In genomic region chr14:62798608-62799101, GRCm38 (mm10) we compare ENCODE assay signal across 9 mouse cellular contexts. TPM values are rescaled to one million over a fixed set of nuclear protein-coding genes. Genes with fewer than 3 reads are reported as not detected.
DNase-seq lines count a peak whose midpoint lies in the region; ATAC-seq and TF ChIP-seq lines count a peak whose summit lies in the region.
"Had no signal": no experiment of that assay in that cellular context is flagged by ENCODE, and none has a peak within 500 bp of the region (broad histone marks: within the 10 kb centered on the region; RNA-seq: fewer than 3 reads in every experiment).

No protein-coding gene starts in this region.

- no peak for TF ChIP-seq CTCF in heart, adult 2 months (IDR thresholded peaks at IDR 0.05)
- TF ChIP-seq CTCF in E14TG2a.4 (conservative IDR thresholded peaks at IDR 0.05; ENCODE audit: low read length), result no peak
- TF ChIP-seq CTCF in lung, postnatal 0 days (IDR thresholded peaks at IDR 0.05), result peak; percentile 9; the same call in 1 of the 2 replicates
- no peak for TF ChIP-seq CTCF in gastrocnemius, adult 2 months (IDR thresholded peaks at IDR 0.05)

- WGBS in heart, embryonic 14.5 days, result 6% methylated on average over 4 of the region's 4 CpGs
- WGBS in heart, adult 2 months, result 21% methylated on average over 4 of the region's 4 CpGs
- WGBS in lung, postnatal 0 days, result 8% methylated on average over 4 of the region's 4 CpGs

- H3K9ac ChIP-seq in heart, embryonic 14.5 days (ENCODE audit: low read length), result no peak overlapping the region
- no peak overlapping the region for H3K9ac ChIP-seq in heart, adult 2 months (ENCODE audit: low read depth, low read length)
- H3K9ac ChIP-seq in lung, postnatal 0 days (replicated peaks; ENCODE audit: low read depth), result no peak overlapping the region
- H3K9ac ChIP-seq: liver, embryonic 15.5 days had no signal

- no peaks in the 10 kb centered on the region for H3K36me3 ChIP-seq in heart, embryonic 14.5 days (ENCODE audit: control insufficient read depth, insufficient read depth, low read length)
- H3K36me3 ChIP-seq in heart, adult 2 months (ENCODE audit: control insufficient read depth, insufficient read depth, low read length), result no peaks in the 10 kb centered on the region; the same call in 1 of the 2 replicates
- H3K36me3 ChIP-seq in E14TG2a.4 (ENCODE audit: insufficient read depth, low read length), result no peaks in the 10 kb centered on the region
- H3K36me3 ChIP-seq in lung, postnatal 0 days (ENCODE audit: insufficient read depth, low read length), result no peaks in the 10 kb centered on the region
- H3K36me3 ChIP-seq: liver, embryonic 15.5 days had no signal

- no peaks in the 10 kb centered on the region for H3K27me3 ChIP-seq in heart, embryonic 14.5 days (ENCODE audit: control insufficient read depth, insufficient read depth, low read length)
- no peaks in the 10 kb centered on the region for H3K27me3 ChIP-seq in heart, adult 2 months (ENCODE audit: control insufficient read depth, insufficient read depth, low read length)
- H3K27me3 ChIP-seq in E14TG2a.4 (ENCODE audit: insufficient read depth, low read length), result no peaks in the 10 kb centered on the region
- no peaks in the 10 kb centered on the region for H3K27me3 ChIP-seq in lung, postnatal 0 days (replicated peaks; ENCODE audit: insufficient read depth, low read length)

- no peak for TF ChIP-seq POLR2A in heart, adult 2 months (IDR thresholded peaks at IDR 0.05; ENCODE audit: insufficient read depth, low read depth, low read length)

- H3K9me3 ChIP-seq in heart, embryonic 14.5 days (ENCODE audit: control insufficient read depth, low read length), result no peaks in the 10 kb centered on the region
- no peaks in the 10 kb centered on the region for H3K9me3 ChIP-seq in E14TG2a.4 (ENCODE audit: low read length)
- H3K9me3 ChIP-seq in lung, postnatal 0 days (ENCODE audit: low read length), result no peaks in the 10 kb centered on the region
- H3K9me3 ChIP-seq: liver, embryonic 15.5 days had no signal

- no peaks in the 10 kb centered on the region for H3K79me2 ChIP-seq in heart, adult 2 months (replicated peaks; ENCODE audit: control insufficient read depth, insufficient read depth, low read length)

- ATAC-seq in heart, embryonic 14.5 days (ENCODE audit: insufficient number of reproducible peaks, insufficient read depth, low FRiP score, low read depth), result no peak
- ATAC-seq in granulocyte monocyte progenitor cell, adult 5-6 weeks (replicated peaks; ENCODE audit: poor library complexity, severe bottlenecking), result peak; percentile 71
- peak; percentile 92 for ATAC-seq in lung, postnatal 0 days

- DNase-seq in heart, adult 2 months, result no peak
- peak; percentile 79 for DNase-seq in lung, postnatal 0 days (ENCODE audit: low spot score)
- DNase-seq in right cerebral cortex, adult 18-20 months, result no peak
- DNase-seq in layer of hippocampus, postnatal 10 days (ENCODE audit: low spot score in 2 of 2), result no peak
- DNase-seq in gastrocnemius, adult 2 months, result no peak

- H3K4me3 ChIP-seq in heart, embryonic 14.5 days (ENCODE audit: control insufficient read depth in 1 of 2, insufficient read depth in 1 of 2, low read depth in 1 of 2, low read length in 2 of 2), result peak overlapping the region; percentile 21 to 40; a peak in 3 of 4 replicates
- H3K4me3 ChIP-seq in heart, adult 2 months, result no peak overlapping the region
- 0 out of 2 replicates have a peak overlapping the region, but pooled peaks have one; percentile 30 for H3K4me3 ChIP-seq in E14TG2a.4 (replicated peaks; ENCODE audit: low read length)
- H3K4me3 ChIP-seq in lung, postnatal 0 days (ENCODE audit: low read depth, low read length), result no peak overlapping the region
- H3K4me3 ChIP-seq in gastrocnemius, adult 2 months, result no peak overlapping the region
- H3K4me3 ChIP-seq: liver, embryonic 15.5 days had no signal

- intact Hi-C loops in heart, adult 2 months (cut with DNase I), result no loop called here
- intact Hi-C loops in gastrocnemius, adult 2 months (cut with DNase I), result no loop called here

- H3K27ac ChIP-seq in heart, embryonic 14.5 days (replicated peaks in 1 of 2; ENCODE audit: control insufficient read depth in 1 of 2, insufficient read depth in 1 of 2, low read depth in 2 of 2, low read length in 2 of 2), result no peak overlapping the region
- H3K27ac ChIP-seq in heart, adult 2 months, result no peak overlapping the region
- H3K27ac ChIP-seq in lung, postnatal 0 days (ENCODE audit: low read length), result no peak overlapping the region
- no peak overlapping the region for H3K27ac ChIP-seq in gastrocnemius, adult 2 months
- H3K27ac ChIP-seq: liver, embryonic 15.5 days had no signal

- TF ChIP-seq EP300 in heart, adult 2 months (IDR thresholded peaks at IDR 0.05; ENCODE audit: insufficient read depth, low read depth, low read length), result no peak
- TF ChIP-seq EP300 in lung, postnatal 0 days (IDR thresholded peaks at IDR 0.05), result peak; percentile 46

- peak overlapping the region; percentile 59 for H3K4me2 ChIP-seq in heart, embryonic 14.5 days (ENCODE audit: low read length)
- 0 out of 2 replicates have a peak overlapping the region, but pooled peaks have one; percentile 12 for H3K4me2 ChIP-seq in lung, postnatal 0 days (replicated peaks; ENCODE audit: low read depth, low read length)
- H3K4me2 ChIP-seq: liver, embryonic 15.5 days had no signal

- H3K4me1 ChIP-seq in heart, embryonic 14.5 days (ENCODE audit: control insufficient read depth in 2 of 2, insufficient read depth in 2 of 2, low read length in 2 of 2), result peaks cover 0 to 2% of the 10 kb centered on the region in 2 experiments; a peak in 1 of 4 replicates
- no peaks in the 10 kb centered on the region; the same call in 1 of the 2 replicates for H3K4me1 ChIP-seq in heart, adult 2 months (ENCODE audit: control insufficient read depth, insufficient read depth, low read length)
- H3K4me1 ChIP-seq in E14TG2a.4 (replicated peaks; ENCODE audit: low read depth, low read length), result peaks cover 14% of the 10 kb centered on the region
- no peaks in the 10 kb centered on the region for H3K4me1 ChIP-seq in lung, postnatal 0 days (ENCODE audit: insufficient read depth, low read depth, low read length)
- H3K4me1 ChIP-seq: liver, embryonic 15.5 days had no signal

RNA-seq across cellular contexts. Expression of gene Ints6, which starts 37.7 kb away (rescaled TPM):
- 21.3 and 23.7 TPM in 2 replicates for polyA plus RNA-seq in heart, embryonic 14.5 days (2014; fragmentation: Nextera tagmentation; extraction: Ambion mirVana)
- total RNA-seq in heart, adult 2 months (2021), result 10 to 100 TPM; 13.6 to 16.9 TPM
- 3.7 and 6.7 TPM in 2 replicates for polyA plus RNA-seq in heart, adult 2 months (2012; rRNA removed)
- 32.1 and 38.8 TPM in 2 replicates for total RNA-seq in granulocyte monocyte progenitor cell, adult 5-6 weeks (2014; fragmentation: Nextera tagmentation)
- 62.6 and 110 TPM in 2 replicates for total RNA-seq in granulocyte monocyte progenitor cell, adult 5-6 weeks (2017)
- polyA plus RNA-seq in lung, postnatal 0 days (2015; fragmentation: Nextera tagmentation; extraction: Ambion mirVana), result 9.8 and 11.5 TPM in 2 replicates
- total RNA-seq in layer of hippocampus, postnatal 10 days (2021), result 10 to 100 TPM; 36.8 to 37.3 TPM
- total RNA-seq in gastrocnemius, adult 2 months (2021), result 10 to 100 TPM; 15.9 to 17.6 TPM

RNA-seq across cellular contexts. Expression of gene Wdfy2, which starts 38.8 kb away (rescaled TPM):
- 6.2 TPM in 2 replicates for polyA plus RNA-seq in heart, embryonic 14.5 days (2014; fragmentation: Nextera tagmentation; extraction: Ambion mirVana)
- total RNA-seq in heart, adult 2 months (2021), result 1 to 10 TPM; 6.5 to 6.7 TPM
- polyA plus RNA-seq in heart, adult 2 months (2012; rRNA removed), result 5.0 and 8.0 TPM in 2 replicates
- total RNA-seq in granulocyte monocyte progenitor cell, adult 5-6 weeks (2014; fragmentation: Nextera tagmentation), result 18.9 and 21.0 TPM in 2 replicates
- 23.7 and 25.3 TPM in 2 replicates for total RNA-seq in granulocyte monocyte progenitor cell, adult 5-6 weeks (2017)
- 3.4 and 3.5 TPM in 2 replicates for polyA plus RNA-seq in lung, postnatal 0 days (2015; fragmentation: Nextera tagmentation; extraction: Ambion mirVana)
- 10 to 100 TPM; 14.2 to 14.5 TPM for total RNA-seq in layer of hippocampus, postnatal 10 days (2021)
- 1 to 10 TPM; 8.0 TPM for total RNA-seq in gastrocnemius, adult 2 months (2021)

Comparison
In these comparisons a context has a peak if more than half of its experiments do, and no peak if none do; other contexts are left out.
1. H3K4me3 ChIP-seq: peak in heart, embryonic 14.5 days (2 of 2) and E14TG2a.4 (single experiment); none in heart, adult 2 months (single experiment), lung, postnatal 0 days (single experiment) and gastrocnemius, adult 2 months (single experiment).